Mouse (Mus musculus) thymus, adult 2 months (tissue): ENCODE measurements around the gene Trank1. TPM values are rescaled to one million over a fixed set of nuclear protein-coding genes. Genes with fewer than 3 reads are reported as not detected.

ENCODE experiments used
- DNase-seq: peaks from one replicate; pipeline ENCODE4 v3.0.0; 2021
- H3K27ac ChIP-seq: fragments of 200-500 bp; 2 replicates; pipeline ENCODE4 v1.5.1; 2012; ENCODE audit warnings: low read length, control low read depth; ENCODE audit not compliant: control insufficient read depth, insufficient read depth
- H3K27me3 ChIP-seq: fragments of 200-500 bp; 2 replicates; pipeline ENCODE4 v1.6.1; 2012; ENCODE audit warnings: mild to moderate bottlenecking, low read length, moderate library complexity, mixed read lengths; ENCODE audit not compliant: control insufficient read depth, insufficient read depth
- H3K36me3 ChIP-seq: fragments of 200-500 bp; 2 replicates; pipeline ENCODE4 v1.6.1; 2012; ENCODE audit warnings: mild to moderate bottlenecking, low read length, moderate library complexity; ENCODE audit not compliant: control insufficient read depth, insufficient read depth
- H3K4me1 ChIP-seq: fragments of 200-500 bp; replicated peaks from 2 replicates; pipeline ENCODE4 v1.6.1; 2012; ENCODE audit warnings: low read length; ENCODE audit not compliant: control insufficient read depth, insufficient read depth
- H3K4me3 ChIP-seq: fragments of 200-500 bp; 2 replicates; pipeline ENCODE4 v1.5.1; 2012; ENCODE audit warnings: mild to moderate bottlenecking, low read length, control low read depth, moderate library complexity; ENCODE audit not compliant: control insufficient read depth, insufficient read depth
- CTCF ChIP-seq: fragments of 200-500 bp; IDR thresholded peaks from 2 replicates; pipeline ENCODE4 v1.5.1; 2012; ENCODE audit warnings: mild to moderate bottlenecking, control low read depth, low read length, moderate library complexity, borderline replicate concordance; ENCODE audit not compliant: control insufficient read depth, poor library complexity, insufficient read depth; ENCODE audit errors: extremely low read depth
- POLR2A ChIP-seq: fragments of 200-500 bp; IDR thresholded peaks from 2 replicates; pipeline ENCODE4 v1.6.1; 2012; ENCODE audit warnings: mild to moderate bottlenecking, low read length, control low read depth, moderate library complexity; ENCODE audit not compliant: control insufficient read depth, poor library complexity, insufficient read depth; ENCODE audit errors: extremely low read depth
- WGBS: fragments of 180-500 bp; shearing (Covaris S2); methylation state at CpG from one replicate; pipeline ENCODE4 v1.1.7; 2018; 5-methylcytosine and 5-hydroxymethylcytosine counted together
- polyA plus RNA-seq: library from polyadenylated mRNA; depleted of rRNA; stranded (reverse); fragments of >200 nt; gene quantifications from 2 replicates; pipeline ENCODE4 v1.2.3, GENCODE M21; 2012

The Trank1 gene
- polyA plus RNA-seq, 1 experiment = 0.13 TPM

GRCm38 (mm10) chr9:111405080-111405428 is 93.5 kb downstream of the Trank1 start:
- no peak for DNase-seq
- 85% methylated on average over 6 of the region's 6 CpGs for WGBS
- H3K4me3 ChIP-seq = no peak overlapping the region
- no peaks in the 10 kb centered on the region for H3K36me3 ChIP-seq
- no peak overlapping the region for H3K27ac ChIP-seq
- no peaks in the 10 kb centered on the region for H3K4me1 ChIP-seq
- no peak for TF ChIP-seq CTCF
- no peak for TF ChIP-seq POLR2A
- no peaks in the 10 kb centered on the region for H3K27me3 ChIP-seq

GRCm38 (mm10) chr9:111408012-111408411 is 96.5 kb downstream of the Trank1 start:
- 84% methylated on average over 6 of the region's 6 CpGs for WGBS
- no peak overlapping the region for H3K4me3 ChIP-seq
- H3K36me3 ChIP-seq = no peaks in the 10 kb centered on the region
- no peaks in the 10 kb centered on the region for H3K4me1 ChIP-seq
- TF ChIP-seq CTCF (no peak), POLR2A (no peak)
- no peaks in the 10 kb centered on the region for H3K27me3 ChIP-seq
- DNase-seq = no peak
- no peak overlapping the region for H3K27ac ChIP-seq

- no peaks in the 10 kb centered on the region for H3K27me3 ChIP-seq
- no peak overlapping the region for H3K27ac ChIP-seq
- H3K4me3 ChIP-seq = no peak overlapping the region
- DNase-seq = no peak
- no peaks in the 10 kb centered on the region for H3K4me1 ChIP-seq
- 86% methylated on average over 10 of the region's 10 CpGs for WGBS
- H3K36me3 ChIP-seq = no peaks in the 10 kb centered on the region
- TF ChIP-seq POLR2A = no peak
- TF ChIP-seq CTCF = no peak
These were observed 96.9 kb downstream of the Trank1 start for GRCm38 (mm10) chr9:111408427-111408826.

- no peaks in the 10 kb centered on the region for H3K4me1 ChIP-seq
- no peak overlapping the region for H3K4me3 ChIP-seq
- no peak for TF ChIP-seq POLR2A
- TF ChIP-seq CTCF = no peak
- no peaks in the 10 kb centered on the region for H3K36me3 ChIP-seq
- WGBS = 89% methylated on average over 16 of the region's 16 CpGs
- H3K27me3 ChIP-seq = no peaks in the 10 kb centered on the region
- no peak for DNase-seq
- H3K27ac ChIP-seq = no peak overlapping the region
These were observed 101.1 kb downstream of the Trank1 start for GRCm38 (mm10) chr9:111412471-111413160.

- 88% methylated on average over 2 of the region's 2 CpGs for whole genome bisulfite sequencing
- Histone ChIP-seq H3K27ac (no peak overlapping the region), H3K27me3 (no peaks in the 10 kb centered on the region), H3K4me3 (no peak overlapping the region), H3K4me1 (no peaks in the 10 kb centered on the region), H3K36me3 (no peaks in the 10 kb centered on the region)
- no peak for DNase-seq
- TF ChIP-seq CTCF = no peak
- TF ChIP-seq POLR2A = no peak
These were observed 110.3 kb downstream of the Trank1 start for GRCm38 (mm10) chr9:111421862-111422261.

- Histone ChIP-seq H3K36me3 (no peaks in the 10 kb centered on the region), H3K4me1 (no peaks in the 10 kb centered on the region), H3K27ac (no peak overlapping the region), H3K27me3 (no peaks in the 10 kb centered on the region), H3K4me3 (no peak overlapping the region)
- TF ChIP-seq POLR2A = no peak
- no peak for TF ChIP-seq CTCF
- WGBS = 79% methylated on average over 5 of the region's 5 CpGs
- no peak for DNase-seq
These were observed 111.0 kb downstream of the Trank1 start for GRCm38 (mm10) chr9:111422567-111422966.

- WGBS = 79% methylated on average over 6 of the region's 6 CpGs
- no peak for TF ChIP-seq POLR2A
- no peak for TF ChIP-seq CTCF
- no peak for DNase-seq
These were observed 113.6 kb downstream of the Trank1 start for GRCm38 (mm10) chr9:111425113-111425512.

More at GRCm38 (mm10) chr9:111425113-111425512, 113.6 kb downstream of the Trank1 start:
- Histone ChIP-seq H3K36me3 (no peaks in the 10 kb centered on the region), H3K27ac (no peak overlapping the region), H3K4me3 (no peak overlapping the region), H3K27me3 (no peaks in the 10 kb centered on the region), H3K4me1 (no peaks in the 10 kb centered on the region)
